Mouse (Mus musculus): ENCODE measurements at regions not wholly inside any gene's neighbourhood (a gene's known extent, or its start where the extent isn't known, plus 50 kb on each side); places are given as distances from the start of the nearest gene placed in this dataset.
A peak's percentile ranks its signal among the peaks of the same experiment; 100 is the strongest.
"Not testable (repeated sequence)": the region's sequence is repeated elsewhere in the genome, so short reads cannot be mapped to it uniquely, and the experiment has no call there.

- no peak for DNase-seq (ENCODE audit: low spot score in 2 of 2)
- no peak overlapping the region for H3K4me3 ChIP-seq
- H3K27ac ChIP-seq, result no peak overlapping the region
- TF ChIP-seq CTCF (conservative IDR thresholded peaks at IDR 0.05), result no peak
These were observed 329.8 kb upstream of the Cenpq start for GRCm38 (mm10) chr17:41264512-41265222.

DNA sequence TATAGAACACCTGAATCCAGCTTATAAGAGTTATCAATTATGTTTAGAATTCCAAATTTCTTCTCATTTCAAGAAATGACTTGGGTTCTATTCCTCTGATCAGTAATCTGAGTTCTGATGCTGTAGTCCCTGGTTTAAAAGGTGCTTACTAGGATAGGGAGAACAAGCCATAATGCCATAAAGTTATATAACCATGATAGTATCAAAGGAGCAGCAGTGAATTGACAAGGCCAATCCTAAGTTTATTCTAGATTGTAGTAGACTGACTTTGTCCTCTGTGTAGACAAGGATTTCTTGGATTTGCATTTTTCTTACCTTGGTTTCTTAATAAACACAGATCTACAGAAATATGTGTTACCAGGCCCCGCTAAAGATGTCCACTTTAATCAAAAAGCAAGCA lies 326.6 kb upstream of the Cenpq start:
- TF ChIP-seq CTCF (conservative IDR thresholded peaks at IDR 0.05), result no peak
- no peak for DNase-seq (ENCODE audit: low spot score in 2 of 2)

GRCm38 (mm10) chr17:41248406-41248805 lies 313.6 kb upstream of the Cenpq start:
- DNase-seq (ENCODE audit: low spot score in 2 of 2), result no peak
- H3K4me3 ChIP-seq, result no peak overlapping the region
- TF ChIP-seq CTCF (conservative IDR thresholded peaks at IDR 0.05), result no peak
- H3K27ac ChIP-seq, result no peak overlapping the region

More for the DNA sequence above, 326.6 kb upstream of the Cenpq start:
- Histone ChIP-seq H3K27ac (no peak overlapping the region), H3K4me3 (no peak overlapping the region)

- TF ChIP-seq CTCF (conservative IDR thresholded peaks at IDR 0.05), result no peak
- H3K4me3 ChIP-seq, result no peak overlapping the region
- H3K27ac ChIP-seq, result no peak overlapping the region
- DNase-seq (ENCODE audit: low spot score in 2 of 2), result peak in 1 of 2 experiments; percentile 8
These were observed 292.5 kb upstream of the Cenpq start for GRCm38 (mm10) chr17:41227128-41228014.

DNA sequence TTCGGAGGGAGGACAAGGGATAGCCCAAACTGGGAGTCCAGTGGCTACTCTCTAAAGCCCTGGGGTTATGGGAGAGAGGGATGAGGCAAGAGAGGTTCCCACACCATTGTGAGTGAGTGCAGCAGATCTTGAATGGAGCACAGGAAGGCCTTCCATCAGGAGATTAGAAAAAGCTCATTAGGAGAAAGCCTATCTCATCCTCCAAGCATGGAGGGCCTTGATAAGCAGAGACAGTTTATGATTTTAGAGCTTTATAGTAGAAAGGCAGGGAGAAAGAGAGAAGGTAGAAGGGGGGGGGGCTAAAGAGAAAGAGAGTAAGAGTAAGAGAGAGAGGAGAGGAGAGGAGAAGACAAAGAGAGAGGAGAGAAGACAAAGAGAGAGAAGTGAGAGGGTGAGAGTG lies 282.0 kb upstream of the Cenpq start:
- TF ChIP-seq CTCF (conservative IDR thresholded peaks at IDR 0.05), result no peak
- Histone ChIP-seq H3K4me3 (no peak overlapping the region), H3K27ac (no peak overlapping the region)
- no peak for DNase-seq (ENCODE audit: low spot score in 2 of 2)

- not testable (repeated sequence) for H3K4me3 ChIP-seq; DNase-seq (ENCODE audit: low spot score in 2 of 2); H3K27ac ChIP-seq
These were observed 264.6 kb upstream of the Cenpq start for GRCm38 (mm10) chr17:41199417-41199816.

GRCm38 (mm10) chr17:41190371-41190770 lies 255.5 kb upstream of the Cenpq start:
- not testable (repeated sequence) for DNase-seq (ENCODE audit: low spot score in 2 of 2); H3K27ac ChIP-seq; H3K4me3 ChIP-seq

GRCm38 (mm10) chr17:41186691-41187090 lies 251.8 kb upstream of the Cenpq start:
- H3K27ac ChIP-seq; H3K4me3 ChIP-seq; DNase-seq (ENCODE audit: low spot score in 2 of 2): not testable (repeated sequence)

- no peak for TF ChIP-seq CTCF (conservative IDR thresholded peaks at IDR 0.05)
- no peak overlapping the region for H3K27ac ChIP-seq
- no peak for DNase-seq (ENCODE audit: low spot score in 2 of 2)
- H3K4me3 ChIP-seq, result no peak overlapping the region
These were observed 249.9 kb upstream of the Cenpq start for GRCm38 (mm10) chr17:41184751-41185150.

- no peak overlapping the region for H3K27ac ChIP-seq
- no peak for TF ChIP-seq CTCF (conservative IDR thresholded peaks at IDR 0.05)
- no peak for DNase-seq (ENCODE audit: low spot score in 2 of 2)
- no peak overlapping the region for H3K4me3 ChIP-seq
These were observed 219.0 kb upstream of the Cenpq start for GRCm38 (mm10) chr17:41153736-41154453.

- TF ChIP-seq CTCF (conservative IDR thresholded peaks at IDR 0.05), result no peak
- Histone ChIP-seq H3K4me3 (no peak overlapping the region), H3K27ac (no peak overlapping the region)
- no peak for DNase-seq (ENCODE audit: low spot score in 2 of 2)
These were observed 217.6 kb upstream of the Cenpq start for GRCm38 (mm10) chr17:41152427-41152826.

- TF ChIP-seq CTCF (conservative IDR thresholded peaks at IDR 0.05), result no peak
- DNase-seq (ENCODE audit: low spot score in 2 of 2), result no peak
- Histone ChIP-seq H3K27ac (no peak overlapping the region), H3K4me3 (no peak overlapping the region)
These were observed 209.7 kb upstream of the Cenpq start for GRCm38 (mm10) chr17:41144523-41144922.

- Histone ChIP-seq H3K27ac (no peak overlapping the region), H3K4me3 (no peak overlapping the region)
- no peak for TF ChIP-seq CTCF (conservative IDR thresholded peaks at IDR 0.05)
- no peak for DNase-seq (ENCODE audit: low spot score in 2 of 2)
These were observed 190.7 kb upstream of the Cenpq start for GRCm38 (mm10) chr17:41125582-41125981.

Data from layer of hippocampus, adult 2 months (tissue).